Mouse (Mus musculus): ENCODE data around the gene Hoxd8.

Gene Hoxd8

GRCm38 (mm10) chr2:74735851-74736687, 31.7 kb downstream of the Hoxd8 start:
- DNase-seq (ENCODE audit: low read depth) = no peak

GRCm38 (mm10) chr2:74736688-74737577, 32.5 kb downstream of the Hoxd8 start:
- DNase-seq (ENCODE audit: low read depth) = no peak

DNA sequence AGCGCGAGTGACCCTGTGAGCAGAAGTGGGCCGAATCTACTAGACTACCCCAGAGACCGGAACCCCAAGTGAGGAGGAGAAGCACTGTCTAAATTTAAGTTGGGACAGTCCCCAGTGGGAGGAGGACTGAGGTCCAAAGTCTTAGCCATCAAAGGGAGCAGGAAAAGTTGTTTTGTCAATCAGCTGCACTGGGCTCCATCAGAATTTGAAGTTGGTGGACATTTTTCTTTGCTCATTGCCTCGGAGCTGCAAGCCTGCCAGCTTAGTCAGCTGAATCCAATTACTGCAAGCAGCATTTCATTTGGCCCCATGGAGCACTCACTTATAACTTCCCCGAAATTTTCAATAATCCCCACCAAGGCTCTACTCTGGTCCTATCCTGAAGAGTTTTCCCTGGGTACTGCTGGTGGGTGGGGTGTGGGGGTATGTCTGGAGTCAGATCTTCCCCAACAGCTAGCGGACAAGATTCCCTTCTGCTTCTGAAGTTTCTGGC, 33.2 kb downstream of the Hoxd8 start:
- no peak for DNase-seq (ENCODE audit: low read depth)

- DNase-seq (ENCODE audit: low read depth) = no peak
Observed at GRCm38 (mm10) chr2:74738623-74739475, 34.4 kb downstream of the Hoxd8 start.

- DNase-seq (ENCODE audit: low read depth) = no peak
Observed at GRCm38 (mm10) chr2:74739476-74739800, 35.0 kb downstream of the Hoxd8 start.

- DNase-seq (ENCODE audit: low read depth) = no peak
Observed at GRCm38 (mm10) chr2:74739869-74740268, 35.5 kb downstream of the Hoxd8 start.

DNA sequence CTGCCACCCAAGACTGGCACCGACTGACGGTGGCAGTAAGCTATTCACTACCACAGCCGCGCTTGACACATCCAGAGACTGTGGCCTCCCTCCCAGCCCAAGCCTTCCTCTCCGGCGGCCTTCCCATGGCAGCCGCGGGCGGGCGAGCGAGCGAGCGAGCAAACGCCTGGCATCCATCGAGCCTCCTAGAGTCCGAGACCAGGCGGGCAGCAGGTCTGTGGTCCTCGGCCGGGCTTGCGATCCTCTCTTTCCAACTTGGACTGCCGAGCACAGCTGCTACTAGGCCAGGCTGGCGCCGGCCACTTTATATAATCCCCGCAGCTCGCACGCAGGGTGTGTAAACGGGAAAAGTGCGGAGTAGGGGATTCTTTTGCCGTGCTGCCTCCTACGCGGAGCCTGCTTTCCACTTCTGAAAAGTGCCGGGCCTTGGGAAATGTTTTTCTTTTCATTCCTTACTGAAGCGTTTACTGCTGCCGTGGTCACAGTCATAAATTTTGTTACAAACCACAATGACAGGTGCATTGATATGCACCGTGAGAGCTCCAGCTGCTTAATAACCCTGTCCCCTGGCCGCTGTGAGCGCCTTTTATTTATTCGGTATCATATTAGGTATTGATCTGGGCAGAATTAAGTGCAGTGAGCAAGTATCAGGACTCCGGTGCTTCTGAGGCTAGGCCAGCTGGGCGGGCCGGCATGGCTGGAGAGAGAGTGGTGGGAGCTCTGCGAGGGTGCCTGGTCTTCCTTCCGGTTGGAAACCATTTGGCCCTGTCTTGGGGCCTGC, 36.1 kb downstream of the Hoxd8 start:
- DNase-seq (ENCODE audit: low read depth) = no peak

DNA sequence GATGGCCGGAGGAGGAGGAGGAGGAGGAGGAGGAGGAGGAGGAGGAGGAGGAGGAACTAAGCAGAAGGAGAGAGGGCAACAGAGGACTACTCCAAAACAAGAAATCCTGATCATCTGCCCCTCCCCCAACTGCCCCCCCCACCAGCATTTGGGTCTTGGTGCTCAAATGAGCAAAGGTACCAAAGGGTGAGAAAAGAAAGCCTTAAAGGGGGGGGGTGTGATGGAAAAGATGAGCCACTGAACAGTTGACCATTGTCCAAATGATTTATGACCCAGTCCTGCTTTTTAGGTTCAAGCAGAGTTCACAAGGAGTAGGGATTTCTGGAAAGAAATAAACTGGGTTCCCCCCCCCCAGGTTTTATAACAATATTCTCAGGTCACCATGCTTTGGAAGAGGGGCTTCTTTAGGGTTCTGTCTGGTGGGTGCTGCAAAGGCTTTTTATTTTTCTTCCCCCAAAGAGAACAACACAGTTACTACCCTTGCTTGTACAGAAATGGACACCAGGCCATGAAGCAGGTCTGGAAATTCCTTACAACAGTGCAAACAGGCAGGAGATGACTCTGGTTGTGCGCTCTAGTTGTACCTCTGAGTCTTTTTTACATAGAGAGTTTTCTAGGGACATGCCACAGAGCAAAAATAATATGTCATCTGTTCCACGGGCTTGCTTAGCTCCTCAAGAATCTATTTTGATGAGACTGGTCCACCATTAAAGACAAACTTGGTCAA, 37.0 kb downstream of the Hoxd8 start:
- no peak for DNase-seq (ENCODE audit: low read depth)

DNA sequence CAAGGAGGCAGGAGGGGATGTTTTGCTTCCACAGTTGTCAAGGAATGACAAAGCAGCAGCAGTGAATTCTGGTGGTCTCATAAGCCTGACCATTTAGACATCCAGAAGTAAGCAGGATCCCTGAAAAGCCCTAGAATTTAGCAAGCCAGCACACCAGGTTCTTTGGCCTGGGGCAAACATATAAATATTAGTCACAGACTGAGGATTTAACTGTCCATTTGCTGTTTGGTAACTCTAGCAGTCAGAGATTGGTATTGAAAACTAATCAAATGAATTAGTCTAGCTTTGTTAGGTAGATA, 37.5 kb downstream of the Hoxd8 start:
- DNase-seq (ENCODE audit: low read depth) = no peak

DNA sequence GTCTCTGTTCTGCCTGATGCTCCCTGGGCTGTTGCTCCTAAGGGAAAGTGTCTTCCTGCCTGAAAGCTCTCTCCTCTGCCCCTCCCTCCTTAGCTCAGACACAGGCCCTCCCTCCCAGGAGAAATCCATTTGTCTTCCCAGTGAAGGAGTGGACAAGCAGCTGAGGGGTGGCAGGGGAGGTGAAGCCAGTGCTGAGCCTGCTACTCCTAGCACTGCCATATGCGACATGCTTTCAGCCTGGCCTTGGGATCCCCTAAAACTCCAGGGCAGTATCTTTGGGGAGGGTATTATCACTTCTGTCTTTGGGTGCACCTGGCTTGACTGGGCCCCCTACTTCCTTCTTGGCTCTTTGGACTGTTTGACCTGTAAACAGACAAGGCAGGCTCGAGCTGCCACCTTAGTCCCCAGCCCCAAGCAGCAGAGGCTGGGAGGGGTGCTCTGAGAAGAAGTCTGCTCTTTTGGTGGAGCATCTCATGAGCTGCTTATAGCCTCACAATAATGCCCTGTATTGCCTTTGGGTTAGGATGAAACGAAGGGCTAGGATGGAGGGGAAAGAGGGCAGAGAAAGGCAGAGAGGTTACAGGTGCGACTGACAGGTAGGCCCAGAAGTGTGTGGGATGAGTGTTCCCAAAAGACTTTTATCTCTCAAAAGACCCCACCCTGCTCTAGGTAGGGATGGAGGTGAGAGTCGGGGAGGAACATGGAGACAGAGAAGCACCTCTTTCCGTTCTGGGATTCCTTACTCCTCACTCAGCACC, 41.3 kb downstream of the Hoxd8 start:
- DNase-seq (ENCODE audit: low read depth) = no peak

DNA sequence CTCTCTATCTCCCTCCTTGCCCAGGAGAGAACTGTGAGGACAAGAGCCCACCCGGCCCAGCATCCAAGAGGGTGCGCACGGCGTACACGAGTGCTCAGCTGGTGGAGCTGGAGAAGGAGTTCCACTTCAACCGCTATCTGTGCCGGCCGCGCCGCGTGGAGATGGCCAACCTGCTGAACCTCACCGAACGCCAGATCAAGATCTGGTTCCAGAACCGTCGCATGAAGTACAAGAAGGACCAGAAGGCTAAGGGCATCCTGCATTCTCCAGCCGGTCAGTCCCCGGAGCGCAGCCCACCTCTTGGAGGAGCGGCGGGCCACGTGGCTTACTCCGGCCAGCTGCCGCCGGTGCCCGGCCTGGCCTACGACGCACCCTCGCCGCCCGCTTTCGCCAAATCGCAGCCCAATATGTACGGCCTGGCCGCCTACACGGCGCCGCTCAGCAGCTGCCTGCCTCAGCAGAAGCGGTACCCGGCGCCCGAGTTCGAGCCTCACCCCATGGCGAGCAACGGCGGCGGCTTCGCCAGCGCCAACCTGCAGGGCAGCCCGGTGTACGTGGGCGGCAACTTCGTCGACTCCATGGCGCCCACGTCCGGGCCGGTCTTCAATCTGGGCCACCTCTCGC, 42.0 kb downstream of the Hoxd8 start:
- no peak for DNase-seq (ENCODE audit: low read depth)

- DNase-seq (ENCODE audit: low read depth) = no peak
Observed at GRCm38 (mm10) chr2:74747006-74747405, 42.6 kb downstream of the Hoxd8 start.

DNA sequence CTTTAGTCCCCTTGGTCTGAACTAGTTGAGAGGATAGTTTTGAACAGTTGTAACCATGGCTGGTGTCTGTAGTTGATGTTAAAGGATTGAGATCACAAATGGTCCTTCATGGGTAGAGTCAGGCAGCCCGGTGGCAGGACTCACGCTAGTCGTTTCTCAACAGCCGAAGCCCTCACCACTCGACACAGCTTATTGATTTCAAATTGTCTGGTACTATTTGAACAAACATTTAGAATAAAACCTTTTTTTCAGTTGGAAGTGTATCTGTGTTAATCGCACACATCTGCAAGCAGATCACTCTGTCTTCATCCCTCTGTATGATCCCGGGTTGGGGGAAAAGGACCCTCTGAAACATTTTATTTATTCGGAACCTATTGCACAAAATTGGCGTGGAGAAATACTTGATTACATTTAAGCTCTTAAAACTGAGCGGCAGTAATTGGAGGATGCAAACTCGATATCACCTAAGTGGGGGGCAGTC, 43.3 kb downstream of the Hoxd8 start:
- no peak for DNase-seq (ENCODE audit: low read depth)

DNA sequence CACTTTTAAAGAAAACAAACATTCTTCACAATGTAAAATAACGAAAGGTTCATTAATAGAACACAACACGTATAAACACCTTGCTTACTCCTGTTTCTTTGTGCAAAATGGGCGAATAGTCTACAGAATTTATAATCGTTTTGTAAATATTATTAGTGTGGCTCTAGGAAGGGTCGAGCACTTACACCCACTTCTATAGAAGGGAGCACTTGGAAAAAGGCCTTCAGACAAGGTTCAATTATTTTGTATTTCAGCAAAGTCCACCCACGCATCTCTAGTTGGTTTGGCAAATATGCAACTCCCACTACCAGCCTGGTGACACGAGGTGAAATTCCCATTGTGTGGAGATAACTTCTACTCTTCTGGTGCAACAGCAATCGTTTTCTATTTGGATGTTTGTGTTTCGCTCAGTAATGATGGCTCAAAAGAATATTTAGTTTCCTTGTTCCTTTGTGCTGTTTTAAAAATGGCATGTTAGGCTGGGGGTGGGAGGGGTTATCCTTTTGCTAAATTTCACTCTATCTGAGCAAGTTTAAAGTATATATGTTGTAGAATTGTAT, 44.1 kb downstream of the Hoxd8 start:
- DNase-seq (ENCODE audit: low read depth) = no peak

DNA sequence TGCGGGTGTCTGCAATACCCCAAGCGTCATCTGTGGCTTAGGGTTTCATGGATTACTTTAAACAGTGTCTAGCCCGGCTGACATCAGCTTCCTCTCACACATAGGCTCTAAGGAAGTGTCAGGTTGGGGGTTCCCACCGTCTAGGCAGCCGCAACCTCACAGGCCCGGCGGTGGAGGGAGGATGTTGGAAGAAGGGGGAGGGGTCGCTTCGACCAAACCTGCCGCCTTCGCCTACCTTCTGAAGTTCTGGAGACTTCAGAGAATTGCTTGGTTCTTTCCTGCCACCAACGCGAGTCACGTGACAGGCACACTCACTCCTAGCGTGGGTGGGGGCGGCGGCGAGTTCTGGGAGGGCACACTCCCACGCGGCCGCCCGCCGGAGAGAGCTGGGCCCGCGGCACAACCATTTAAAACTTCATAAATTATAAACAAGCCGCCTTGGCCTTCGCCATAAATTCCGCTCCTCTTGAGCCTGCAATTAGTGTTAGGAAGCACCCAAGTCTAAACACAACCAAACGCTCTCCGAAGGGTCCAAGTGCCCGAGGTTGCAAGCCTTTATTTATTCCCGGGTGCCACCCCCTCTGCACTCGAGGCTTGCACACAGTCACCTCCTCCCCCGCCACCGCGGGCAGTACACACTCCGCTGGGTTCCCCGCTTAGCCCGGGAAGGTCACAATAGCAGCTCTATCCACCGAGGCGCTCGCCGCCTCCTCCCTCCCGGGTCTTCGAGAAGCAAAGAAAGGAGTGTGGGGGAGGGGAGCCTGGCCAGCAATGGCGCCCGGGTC, 45.1 kb downstream of the Hoxd8 start:
- DNase-seq (ENCODE audit: low read depth) = peak; percentile 51

GRCm38 (mm10) chr2:74750731-74751250, 46.4 kb downstream of the Hoxd8 start:
- no peak for DNase-seq (ENCODE audit: low read depth)

- DNase-seq (ENCODE audit: low read depth) = no peak
Observed at GRCm38 (mm10) chr2:74751861-74752260, 47.4 kb downstream of the Hoxd8 start.

Data from induced T-regulatory cell, adult 2 months (primary cell).